Mouse (Mus musculus) G1E (cell line): ENCODE measurements at regions not wholly inside any gene's neighbourhood (a gene's known extent, or its start where the extent isn't known, plus 50 kb on each side); places are given as distances from the start of the nearest gene placed in this dataset.

ENCODE experiments used
- CTCF ChIP-seq: IDR thresholded peaks from 2 replicates; pipeline ENCODE4 v1.5.1; 2012; ENCODE audit warnings: low read depth, low read length, inconsistent platforms, mixed read lengths
- GATA1 ChIP-seq: IDR thresholded peaks from 2 replicates; pipeline ENCODE4 v1.6.1; 2012; ENCODE audit warnings: borderline replicate concordance, low read length, inconsistent platforms, mixed read lengths

- TF ChIP-seq CTCF (no peak), GATA1 (no peak)
Observed at GRCm38 (mm10) chr2:94246851-94247471, 89.2 kb upstream of the Hsd17b12 start.
